Mouse (Mus musculus) stomach, embryonic 15.5 days (tissue): Measurements from ENCODE around the gene Aldh6a1. TPM values are rescaled to one million over a fixed set of nuclear protein-coding genes. Genes with fewer than 3 reads are reported as not detected.
A peak's percentile ranks its signal among the peaks of the same experiment; 100 is the strongest.

Source experiments
- ATAC-seq: fragments of 200-750 bp; cut with Nextera tagmentation; 2 replicates; pipeline ENCODE4 v1.8.0; 2017; ENCODE audit warnings: low read depth, moderate number of reproducible peaks, moderate TSS enrichment; ENCODE audit not compliant: insufficient read depth, low FRiP score
- H3K27ac ChIP-seq: fragments of 300-500 bp; sonication (generic); 2 replicates; pipeline ENCODE4 v1.5.1; 2015; ENCODE audit warnings: mild to moderate bottlenecking, inconsistent platforms
- H3K27me3 ChIP-seq: fragments of 300-500 bp; sonication (generic); replicated peaks from 2 replicates; pipeline ENCODE4 v1.6.1; 2015; ENCODE audit warnings: inconsistent platforms
- H3K36me3 ChIP-seq: fragments of 300-500 bp; sonication (generic); 2 replicates; pipeline ENCODE4 v1.6.1; 2015; ENCODE audit warnings: inconsistent platforms
- H3K4me1 ChIP-seq: fragments of 300-500 bp; sonication (generic); 2 replicates; pipeline ENCODE4 v1.6.1; 2015; ENCODE audit warnings: inconsistent platforms
- H3K4me2 ChIP-seq: fragments of 300-500 bp; sonication (generic); 2 replicates; pipeline ENCODE4 v1.6.1; 2015; ENCODE audit warnings: mild to moderate bottlenecking, inconsistent platforms
- H3K4me3 ChIP-seq: fragments of 300-500 bp; sonication (generic); replicated peaks from 2 replicates; pipeline ENCODE4 v1.5.1; 2015; ENCODE audit warnings: inconsistent platforms
- H3K9ac ChIP-seq: fragments of 300-500 bp; sonication (generic); 2 replicates; pipeline ENCODE4 v1.6.1; 2015; ENCODE audit warnings: inconsistent platforms
- H3K9me3 ChIP-seq: fragments of 300-500 bp; sonication (generic); 2 replicates; pipeline ENCODE4 v1.6.1; 2016; ENCODE audit warnings: inconsistent platforms
- WGBS: fragments of 180-500 bp; shearing (Covaris S2); methylation state at CpG from one replicate; pipeline ENCODE4 v1.1.7; 2015; 5-methylcytosine and 5-hydroxymethylcytosine counted together
- polyA plus RNA-seq: library from polyadenylated mRNA; unstranded; fragments of >200 nt; fragmentation: Nextera tagmentation; extraction: Ambion mirVana; gene quantifications from 2 replicates; pipeline ENCODE4 v1.2.1, GENCODE M21; 2015

The Aldh6a1 gene
- polyA plus RNA-seq, 1 experiment from 2014 or later = 35.4 TPM

DNA sequence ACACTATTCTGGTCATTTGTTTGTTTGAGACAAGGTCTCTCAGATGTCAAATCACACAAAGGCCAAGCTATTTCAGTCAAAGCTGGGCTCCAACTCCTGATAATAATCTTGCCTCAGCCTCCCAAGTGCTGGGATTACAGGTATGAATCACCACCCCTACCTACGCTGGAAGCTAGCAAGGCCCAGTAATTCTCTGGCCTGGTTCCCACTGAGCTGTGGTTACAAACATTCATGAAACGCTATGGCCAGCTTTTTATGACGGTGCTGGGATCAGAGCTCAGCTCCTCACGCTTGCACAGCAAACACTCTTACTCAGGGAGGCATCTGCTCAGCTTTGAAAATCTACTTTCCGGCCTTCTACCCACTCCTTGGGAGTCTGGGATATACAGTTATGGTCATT lies 57.0 kb downstream of the Aldh6a1 start:
- Histone ChIP-seq H3K4me3 (no peak overlapping the region), H3K27ac (no peak overlapping the region)
- ATAC-seq = no peak

DNA sequence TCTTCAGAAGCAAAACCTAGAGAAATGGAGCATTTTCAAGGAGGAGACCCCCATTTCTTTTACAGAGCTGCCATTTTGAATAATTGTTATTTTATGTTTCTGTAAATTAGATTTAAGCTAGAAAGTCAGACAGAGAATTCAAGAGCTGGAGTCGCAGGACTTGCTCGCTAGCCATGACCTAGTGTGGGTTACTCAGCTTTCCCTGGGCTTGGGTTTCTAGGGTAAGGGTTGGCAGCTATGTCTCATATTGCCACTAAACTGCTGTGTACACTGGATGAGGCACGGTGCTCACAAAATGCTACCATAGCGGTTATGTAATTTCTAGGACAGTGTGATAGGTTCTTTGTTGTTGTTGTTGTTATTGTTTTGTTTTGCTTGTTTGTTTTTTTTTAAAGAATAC lies 58.1 kb downstream of the Aldh6a1 start:
- no peak overlapping the region for H3K4me2 ChIP-seq
- H3K9ac ChIP-seq = no peak overlapping the region
- H3K27me3 ChIP-seq = no peaks in the 10 kb centered on the region
- no peaks in the 10 kb centered on the region for H3K36me3 ChIP-seq
- no peaks in the 10 kb centered on the region for H3K9me3 ChIP-seq
- WGBS = 95% methylated on average over 4 of the region's 4 CpGs
- H3K4me1 ChIP-seq = no peaks in the 10 kb centered on the region
- H3K4me3 ChIP-seq = no peak overlapping the region
- no peak overlapping the region for H3K27ac ChIP-seq
- no peak for ATAC-seq

More for the DNA sequence above, 57.0 kb downstream of the Aldh6a1 start:
- 84% methylated on average over 5 of the region's 5 CpGs for WGBS
- H3K4me2 ChIP-seq = no peak overlapping the region
- H3K4me1 ChIP-seq = no peaks in the 10 kb centered on the region
- no peaks in the 10 kb centered on the region for H3K9me3 ChIP-seq
- H3K9ac ChIP-seq = no peak overlapping the region
- no peaks in the 10 kb centered on the region for H3K27me3 ChIP-seq
- H3K36me3 ChIP-seq = no peaks in the 10 kb centered on the region

DNA sequence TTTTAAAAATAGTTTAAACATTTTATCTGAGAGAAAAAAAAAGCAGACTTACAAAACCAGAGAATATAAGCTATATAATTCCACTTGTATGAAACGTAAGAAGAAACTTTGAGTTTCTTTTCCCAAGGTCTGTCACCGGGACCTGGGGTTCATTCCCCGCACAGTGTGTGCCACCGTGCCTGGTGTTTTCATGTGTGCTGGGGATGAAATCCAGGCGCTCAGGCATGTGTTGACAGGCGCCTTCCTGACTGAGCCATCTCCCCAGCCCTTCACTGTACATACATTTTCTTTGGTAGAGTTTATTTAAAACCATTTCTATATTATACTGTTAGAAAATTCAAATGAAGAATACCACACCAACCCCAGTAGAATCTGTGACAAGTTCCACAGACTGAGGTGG lies 60.5 kb downstream of the Aldh6a1 start:
- Histone ChIP-seq H3K4me1 (no peaks in the 10 kb centered on the region), H3K9ac (no peak overlapping the region), H3K4me3 (no peak overlapping the region), H3K27me3 (no peaks in the 10 kb centered on the region), H3K27ac (no peak overlapping the region), H3K4me2 (no peak overlapping the region), H3K36me3 (no peaks in the 10 kb centered on the region), H3K9me3 (no peaks in the 10 kb centered on the region)
- ATAC-seq = no peak
- 87% methylated on average over 6 of the region's 6 CpGs for WGBS

DNA sequence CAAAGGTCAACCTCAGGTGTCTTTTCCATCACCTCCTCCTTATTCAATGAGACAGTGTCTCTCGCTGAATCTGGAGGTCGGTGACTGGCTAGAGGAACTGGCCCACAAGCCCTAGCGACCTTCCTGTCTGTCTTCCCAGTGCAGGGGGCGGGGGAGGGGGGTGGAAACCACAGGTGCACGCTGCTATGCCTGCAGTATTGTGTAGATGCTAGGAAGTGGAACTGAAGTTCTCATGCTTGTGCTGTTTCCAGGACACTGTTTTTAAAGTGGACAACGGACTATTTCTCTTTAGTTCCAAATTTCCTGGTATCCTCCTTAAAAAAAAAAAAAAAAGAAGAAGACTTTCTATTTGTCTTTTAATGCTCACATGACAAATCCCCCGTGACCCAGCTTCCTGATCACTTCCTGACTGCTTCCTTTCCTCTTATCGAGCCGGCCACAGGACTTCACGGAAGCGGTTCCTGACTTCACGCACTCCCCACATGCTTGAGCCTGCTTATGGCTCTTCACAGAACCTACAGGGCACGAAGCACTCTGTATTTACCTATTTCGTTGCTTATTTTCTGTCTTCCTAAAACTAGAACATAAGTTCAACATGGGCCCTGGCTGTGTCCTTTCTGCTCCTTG lies 61.9 kb downstream of the Aldh6a1 start:
- Histone ChIP-seq H3K4me1 (no peaks in the 10 kb centered on the region), H3K27me3 (no peaks in the 10 kb centered on the region), H3K27ac (no peak overlapping the region), H3K9me3 (no peaks in the 10 kb centered on the region), H3K4me2 (no peak overlapping the region), H3K4me3 (no peak overlapping the region), H3K36me3 (no peaks in the 10 kb centered on the region), H3K9ac (no peak overlapping the region)
- no peak for ATAC-seq
- 66% methylated on average over 14 of the region's 14 CpGs for WGBS

DNA sequence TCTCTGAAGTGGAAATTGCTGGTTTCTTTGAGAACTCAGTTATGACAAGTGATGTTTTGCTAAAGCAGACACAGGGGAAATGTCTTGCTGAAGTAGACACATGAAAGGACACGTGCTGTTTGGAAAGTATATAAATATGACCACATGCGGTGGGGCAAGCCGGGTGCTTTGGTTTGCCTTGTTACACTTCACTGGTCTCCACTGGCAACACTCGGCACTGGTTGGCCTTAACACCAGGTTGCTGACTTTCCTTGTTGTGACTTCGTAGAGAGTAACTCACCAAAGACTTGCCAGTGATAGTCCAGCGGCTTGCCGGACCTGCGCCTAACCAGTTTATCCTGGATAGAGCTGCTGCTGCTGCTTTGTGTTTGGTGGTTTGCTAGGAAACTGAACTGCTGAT lies 62.7 kb downstream of the Aldh6a1 start:
- no peak overlapping the region for H3K4me3 ChIP-seq
- no peak overlapping the region for H3K27ac ChIP-seq
- H3K36me3 ChIP-seq = 0 out of 2 replicates have a peak, but pooled peaks cover 2% of the 10 kb centered on the region
- no peaks in the 10 kb centered on the region for H3K9me3 ChIP-seq
- H3K9ac ChIP-seq = no peak overlapping the region
- no peaks in the 10 kb centered on the region for H3K27me3 ChIP-seq
- no peak overlapping the region for H3K4me2 ChIP-seq
- no peak for ATAC-seq
- 89% methylated on average over 8 of the region's 8 CpGs for WGBS
- H3K4me1 ChIP-seq = no peaks in the 10 kb centered on the region

DNA sequence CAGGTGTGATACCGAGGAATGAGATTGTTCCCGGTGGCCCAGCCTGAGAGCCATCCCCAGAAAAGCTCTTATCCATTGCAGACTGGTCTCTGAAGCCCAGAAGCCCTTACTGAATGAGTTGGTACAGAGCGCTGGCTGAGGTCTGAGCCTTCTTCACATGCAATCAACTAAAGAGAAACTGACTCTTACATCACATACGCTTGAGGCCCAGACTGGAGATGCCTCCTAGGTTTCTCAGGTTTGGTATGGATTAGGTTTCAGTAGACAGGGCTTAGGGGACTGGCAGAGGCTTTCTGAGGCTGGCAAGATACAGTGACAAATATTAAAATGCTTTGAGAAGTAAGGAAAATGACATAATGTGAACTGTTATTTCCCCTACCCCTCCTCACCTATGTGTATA lies 65.4 kb downstream of the Aldh6a1 start:
- 0 out of 2 replicates have a peak, but pooled peaks cover 3% of the 10 kb centered on the region for H3K36me3 ChIP-seq
- no peak for ATAC-seq
- no peak overlapping the region for H3K4me2 ChIP-seq
- H3K27ac ChIP-seq = peak overlapping the region; percentile 16; the same call in 1 of the 2 replicates
- no peak overlapping the region for H3K4me3 ChIP-seq
- no peak overlapping the region for H3K9ac ChIP-seq
- H3K4me1 ChIP-seq = no peaks in the 10 kb centered on the region
- no peaks in the 10 kb centered on the region for H3K27me3 ChIP-seq
- 89% methylated on average over 4 of the region's 4 CpGs for WGBS
- no peaks in the 10 kb centered on the region for H3K9me3 ChIP-seq

DNA sequence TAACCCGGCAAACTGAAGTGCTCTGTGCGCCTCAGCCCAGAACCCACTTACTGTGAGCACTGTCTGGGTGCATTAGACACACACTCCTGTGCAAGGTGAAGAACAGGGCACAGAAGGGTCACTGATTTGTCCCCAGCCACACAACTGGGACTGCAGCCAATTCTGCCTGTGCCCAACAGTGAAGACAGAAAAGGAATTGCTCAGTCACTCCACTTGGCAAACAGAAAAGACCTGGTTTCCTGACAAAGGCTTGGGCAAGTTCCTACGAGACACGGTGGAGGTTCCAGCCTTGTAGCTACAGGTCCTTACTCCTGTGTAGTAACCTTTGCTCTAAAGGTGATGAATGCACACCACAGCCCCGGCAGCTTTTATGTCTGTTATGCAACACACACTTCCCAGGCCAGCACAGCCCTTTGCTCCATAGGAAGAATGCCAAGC lies 66.1 kb downstream of the Aldh6a1 start:
- WGBS = 68% methylated on average over 5 of the region's 5 CpGs
- Histone ChIP-seq H3K27ac (peak overlapping the region; percentile 46), H3K4me2 (no peak overlapping the region), H3K27me3 (no peaks in the 10 kb centered on the region), H3K9me3 (no peaks in the 10 kb centered on the region), H3K9ac (no peak overlapping the region), H3K4me3 (no peak overlapping the region), H3K36me3 (0 out of 2 replicates have a peak, but pooled peaks cover 3% of the 10 kb centered on the region), H3K4me1 (no peaks in the 10 kb centered on the region)
- 0 out of 2 replicates have a peak, but pooled peaks have one; percentile 31 for ATAC-seq

DNA sequence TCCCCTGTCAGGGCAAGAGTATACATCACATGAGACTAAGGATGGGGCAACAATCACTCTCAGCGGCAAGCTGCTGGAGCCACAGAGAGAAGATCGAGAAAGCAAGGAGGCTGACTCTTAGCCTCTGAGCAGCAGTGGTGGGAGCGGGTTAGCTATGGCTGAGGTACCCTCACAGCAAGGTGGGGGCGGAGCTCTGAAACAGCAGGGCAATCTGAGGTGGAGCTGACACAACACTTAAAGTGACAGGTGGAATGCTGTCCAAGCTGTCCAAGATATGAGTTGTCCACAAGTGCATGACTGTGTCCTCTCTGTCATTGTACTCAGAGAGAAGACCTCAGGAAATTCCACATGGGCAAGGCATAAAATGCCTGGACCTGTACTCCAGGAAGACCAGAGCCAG lies 68.4 kb downstream of the Aldh6a1 start:
- ATAC-seq = no peak
- Histone ChIP-seq H3K9ac (no peak overlapping the region), H3K27ac (no peak overlapping the region), H3K27me3 (no peaks in the 10 kb centered on the region), H3K4me3 (no peak overlapping the region), H3K4me1 (no peaks in the 10 kb centered on the region), H3K9me3 (no peaks in the 10 kb centered on the region), H3K36me3 (0 out of 2 replicates have a peak, but pooled peaks cover 3% of the 10 kb centered on the region), H3K4me2 (no peak overlapping the region)
- 87% methylated on average over 4 of the region's 4 CpGs for WGBS

Other genes starting within 250 kb of the Aldh6a1 start
- gene Elmsan1, start 232.1 kb downstream of the Aldh6a1 start, polyA plus RNA-seq = 9.9 and 10.5 TPM in 2 replicates
- 28.3 and 32.6 TPM in 2 replicates for gene Ptgr2, start 165.8 kb downstream of the Aldh6a1 start, polyA plus RNA-seq
- 63.8 and 69.6 TPM in 2 replicates for gene Zfp410, start 134.2 kb downstream of the Aldh6a1 start, polyA plus RNA-seq
- gene Coq6, start 89.3 kb downstream of the Aldh6a1 start, polyA plus RNA-seq = 42.0 and 42.8 TPM in 2 replicates
- 2.6 and 3.0 TPM in 2 replicates for gene Fam161b, start 89.2 kb downstream of the Aldh6a1 start, polyA plus RNA-seq
- gene Entpd5, start 42.0 kb downstream of the Aldh6a1 start, polyA plus RNA-seq = 19.2 and 22.2 TPM in 2 replicates
- gene Bbof1, start 41.9 kb downstream of the Aldh6a1 start, polyA plus RNA-seq = 1.4 and 1.5 TPM in 2 replicates
- gene Rnf113a2, start 33.8 kb downstream of the Aldh6a1 start, polyA plus RNA-seq = 26.2 and 26.7 TPM in 2 replicates
- gene Lin52, start 418 bp upstream of the Aldh6a1 start, polyA plus RNA-seq = 15.5 and 16.1 TPM in 2 replicates
- gene Vsx2, start 118.8 kb upstream of the Aldh6a1 start, polyA plus RNA-seq = 0.04 TPM in 1 of 2 replicates, not detected in the other
- 12.5 and 13.2 TPM in 2 replicates for gene Abcd4, start 166.4 kb upstream of the Aldh6a1 start, polyA plus RNA-seq
- gene Vrtn, start 190.0 kb upstream of the Aldh6a1 start, polyA plus RNA-seq = not detected in 2 replicates
- 0.23 and 0.36 TPM in 2 replicates for gene Syndig1l, start 247.8 kb upstream of the Aldh6a1 start, polyA plus RNA-seq